Mouse (Mus musculus) kidney, postnatal 0 days (tissue): ENCODE data around the gene Txndc12. TPM values are rescaled to one million over a fixed set of nuclear protein-coding genes. Genes with fewer than 3 reads are reported as not detected.

Source experiments
- ATAC-seq: fragments of 200-750 bp; cut with Nextera tagmentation; replicated peaks from 2 replicates; pipeline ENCODE4 v1.8.0; 2017; ENCODE audit warnings: low read depth, moderate number of reproducible peaks, moderate TSS enrichment, moderate library complexity; ENCODE audit not compliant: low FRiP score
- DNase-seq: peaks from one replicate; pipeline ENCODE4 v3.0.0-alpha.2; 2016; ENCODE audit warnings: low spot score
- H3K27ac ChIP-seq: fragments of 300-500 bp; sonication (generic); 2 replicates; pipeline ENCODE4 v1.5.1; 2014; ENCODE audit warnings: mild to moderate bottlenecking
- H3K27me3 ChIP-seq: fragments of 300-500 bp; sonication (generic); 2 replicates; pipeline ENCODE4 v1.6.1; 2014; ENCODE audit warnings: low read length, mixed read lengths; ENCODE audit not compliant: insufficient read depth
- H3K36me3 ChIP-seq: fragments of 300-500 bp; sonication (generic); 2 replicates; pipeline ENCODE4 v1.6.1; 2014; ENCODE audit warnings: low read length, mixed read lengths; ENCODE audit not compliant: insufficient read depth
- H3K4me1 ChIP-seq: fragments of 300-500 bp; sonication (generic); replicated peaks from 2 replicates; pipeline ENCODE4 v1.6.1; 2014; ENCODE audit warnings: antibody characterized with exemption, low read length, mixed read lengths; ENCODE audit not compliant: insufficient read depth
- H3K4me2 ChIP-seq: fragments of 300-500 bp; sonication (generic); 2 replicates; pipeline ENCODE4 v1.6.1; 2014; ENCODE audit warnings: mild to moderate bottlenecking, low read length, moderate library complexity, mixed read lengths
- H3K4me3 ChIP-seq: fragments of 300-500 bp; sonication (generic); replicated peaks from 2 replicates; pipeline ENCODE4 v1.5.1; 2014; ENCODE audit warnings: low read depth, low read length
- H3K9ac ChIP-seq: fragments of 300-500 bp; sonication (generic); 2 replicates; pipeline ENCODE4 v1.6.1; 2014; ENCODE audit warnings: low read depth, low read length
- H3K9me3 ChIP-seq: fragments of 300-500 bp; sonication (generic); replicated peaks from 2 replicates; pipeline ENCODE4 v1.6.1; 2016; ENCODE audit warnings: low read length, inconsistent platforms, mixed read lengths
- CTCF ChIP-seq: IDR thresholded peaks from 2 replicates; pipeline ENCODE4 v1.5.1; 2016; ENCODE audit warnings: antibody characterized with exemption, low read depth, mild to moderate bottlenecking, moderate library complexity
- WGBS: fragments of 180-500 bp; shearing (Covaris S2); extraction: QIAGEN DNeasy Blood & Tissue Kit; methylation state at CpG from one replicate; pipeline ENCODE4 v1.1.7; 2014; 5-methylcytosine and 5-hydroxymethylcytosine counted together
- polyA plus RNA-seq: library from polyadenylated mRNA; unstranded; fragments of >200 nt; fragmentation: Nextera tagmentation; extraction: Ambion mirVana; gene quantifications from 2 replicates; pipeline ENCODE4 v1.2.1, GENCODE M21; 2015

The Txndc12 gene
- polyA plus RNA-seq, 1 experiment from 2014 or later, result 94.0 TPM

GRCm38 (mm10) chr4:108832916-108833827, 1.2 kb upstream of the Txndc12 start, which contains the start of gene Btf3l4:
Gene Btf3l4 (minus strand): TSS chr4:108833614.
- peak; percentile 98 for DNase-seq
- WGBS, result under 1% methylated on average over 68 of the region's 73 CpGs
- TF ChIP-seq CTCF, result no peak
- H3K9ac ChIP-seq, result peak within 1 kb of the TSS; percentile 98
- H3K36me3 ChIP-seq, result peaks cover 11% of the 10 kb centered on the region; the same call in 1 of the 2 replicates
- peak within 1 kb of the TSS; percentile 63 for H3K4me2 ChIP-seq
- H3K27ac ChIP-seq, result peak within 1 kb of the TSS; percentile 93
- no peaks in the 10 kb centered on the region for H3K27me3 ChIP-seq
- ATAC-seq, result peak; percentile 94
- peak within 1 kb of the TSS; percentile 97 for H3K4me3 ChIP-seq
- peaks cover 11% of the 10 kb centered on the region for H3K4me1 ChIP-seq
- H3K9me3 ChIP-seq, result no peaks in the 10 kb centered on the region

- no peak for TF ChIP-seq CTCF
- 0% methylated on average over 6 of the region's 6 CpGs for WGBS
- DNase-seq (no peak), ATAC-seq (no peak)
- Histone ChIP-seq H3K27me3 (no peaks in the 10 kb centered on the region), H3K27ac (peak overlapping the region; percentile 93), H3K4me2 (peak overlapping the region; percentile 63), H3K9me3 (no peaks in the 10 kb centered on the region), H3K36me3 (peaks cover 9% of the 10 kb centered on the region; the same call in 1 of the 2 replicates), H3K9ac (peak overlapping the region; percentile 98), H3K4me1 (peaks cover 11% of the 10 kb centered on the region), H3K4me3 (peak overlapping the region; percentile 97)
These were observed 630 bp upstream of the Txndc12 start for GRCm38 (mm10) chr4:108833828-108834114.

GRCm38 (mm10) chr4:108834971-108835311, 540 bp downstream of the Txndc12 start:
- 0% methylated on average over 15 of the region's 15 CpGs for WGBS
- Histone ChIP-seq H3K4me2 (peak overlapping the region; percentile 63), H3K4me1 (peaks cover 11% of the 10 kb centered on the region), H3K9me3 (no peaks in the 10 kb centered on the region), H3K4me3 (peak overlapping the region; percentile 97), H3K27ac (peak overlapping the region; percentile 93), H3K36me3 (peaks cover 4% of the 10 kb centered on the region; the same call in 1 of the 2 replicates), H3K9ac (peak overlapping the region; percentile 98), H3K27me3 (no peaks in the 10 kb centered on the region)
- no peak for ATAC-seq
- DNase-seq, result no peak
- no peak for TF ChIP-seq CTCF

GRCm38 (mm10) chr4:108835496-108835895, 1.1 kb downstream of the Txndc12 start:
- H3K27me3 ChIP-seq, result no peaks in the 10 kb centered on the region
- no peaks in the 10 kb centered on the region for H3K36me3 ChIP-seq
- DNase-seq (no peak), ATAC-seq (no peak)
- TF ChIP-seq CTCF, result no peak
- peaks cover 11% of the 10 kb centered on the region for H3K4me1 ChIP-seq
- 45% methylated on average over 3 of the region's 3 CpGs for WGBS
- peak overlapping the region; percentile 63 for H3K4me2 ChIP-seq
- 0 out of 2 replicates have a peak overlapping the region, but pooled peaks have one; percentile 93 for H3K27ac ChIP-seq
- peak overlapping the region; percentile 98 for H3K9ac ChIP-seq
- peak overlapping the region; percentile 97 for H3K4me3 ChIP-seq
- no peaks in the 10 kb centered on the region for H3K9me3 ChIP-seq

- H3K9ac ChIP-seq, result no peak overlapping the region
- no peak overlapping the region for H3K27ac ChIP-seq
- H3K36me3 ChIP-seq, result no peaks in the 10 kb centered on the region
- H3K4me2 ChIP-seq, result no peak overlapping the region
- no peak for TF ChIP-seq CTCF
- no peaks in the 10 kb centered on the region for H3K9me3 ChIP-seq
- peaks cover 4% of the 10 kb centered on the region; the same call in 1 of the 2 replicates for H3K4me1 ChIP-seq
- ATAC-seq, result no peak
- DNase-seq, result no peak
- H3K4me3 ChIP-seq, result no peak overlapping the region
- no peaks in the 10 kb centered on the region for H3K27me3 ChIP-seq
- 72% methylated on average over 4 of the region's 4 CpGs for WGBS
These were observed 3.6 kb downstream of the Txndc12 start for GRCm38 (mm10) chr4:108838031-108838430.

GRCm38 (mm10) chr4:108841920-108842578, 7.6 kb downstream of the Txndc12 start:
- Histone ChIP-seq H3K4me2 (no peak overlapping the region), H3K4me3 (no peak overlapping the region), H3K27ac (no peak overlapping the region), H3K9me3 (no peaks in the 10 kb centered on the region), H3K36me3 (no peaks in the 10 kb centered on the region), H3K9ac (no peak overlapping the region), H3K27me3 (no peaks in the 10 kb centered on the region), H3K4me1 (0 out of 2 replicates have a peak, but pooled peaks cover 1% of the 10 kb centered on the region)
- WGBS, result 83% methylated on average over 7 of the region's 7 CpGs
- no peak for TF ChIP-seq CTCF
- ATAC-seq (no peak), DNase-seq (no peak)
